Mouse (Mus musculus): ENCODE data around the gene Katnal1. TPM values are rescaled to one million over a fixed set of nuclear protein-coding genes. Genes with fewer than 3 reads are reported as not detected.

Katnal1 gene
- polyA plus RNA-seq, 1 experiment from 2014 or later, result 31.1 TPM

DNA sequence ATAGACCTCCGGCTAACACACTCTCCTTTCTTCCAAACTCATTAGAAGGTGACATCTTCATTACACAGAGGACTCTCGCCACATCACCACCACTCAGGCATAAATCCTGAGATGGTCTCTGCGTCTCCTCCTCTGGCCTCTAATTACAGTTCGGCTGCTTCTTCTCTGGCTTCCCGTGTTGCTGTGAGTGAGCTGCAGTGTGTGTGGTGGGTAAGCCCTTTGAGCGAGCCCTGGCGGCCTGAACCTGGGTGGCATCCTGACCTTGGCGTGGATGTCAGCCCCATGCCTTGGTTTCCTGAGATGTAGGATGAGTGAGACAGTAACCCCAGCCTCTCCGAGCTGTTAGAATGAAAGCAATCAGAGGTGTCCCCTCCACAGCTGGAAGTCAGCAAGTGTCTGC, 19.5 kb upstream of the Katnal1 start:
- Histone ChIP-seq H3K27ac (ENCODE audit: low read depth, low read length) (no peak overlapping the region), H3K9me3 (ENCODE audit: control insufficient read depth, low read length) (no peaks in the 10 kb centered on the region; the same call in 1 of the 2 replicates), H3K9ac (ENCODE audit: low read length) (no peak overlapping the region), H3K4me1 (ENCODE audit: control insufficient read depth, insufficient read depth, low read length) (peaks cover 3% of the 10 kb centered on the region; the same call in 1 of the 2 replicates), H3K27me3 (ENCODE audit: control insufficient read depth, insufficient read depth, low read length) (no peaks in the 10 kb centered on the region), H3K36me3 (ENCODE audit: control insufficient read depth, insufficient read depth, low read length) (no peaks in the 10 kb centered on the region), H3K4me3 (ENCODE audit: low read depth, low read length) (no peak overlapping the region), H3K4me2 (no peak overlapping the region)
- no peak for DNase-seq (ENCODE audit: low spot score, missing footprints)
- no peak for ATAC-seq (ENCODE audit: low FRiP score)
- 82% methylated on average over 9 of the region's 9 CpGs for WGBS

DNA sequence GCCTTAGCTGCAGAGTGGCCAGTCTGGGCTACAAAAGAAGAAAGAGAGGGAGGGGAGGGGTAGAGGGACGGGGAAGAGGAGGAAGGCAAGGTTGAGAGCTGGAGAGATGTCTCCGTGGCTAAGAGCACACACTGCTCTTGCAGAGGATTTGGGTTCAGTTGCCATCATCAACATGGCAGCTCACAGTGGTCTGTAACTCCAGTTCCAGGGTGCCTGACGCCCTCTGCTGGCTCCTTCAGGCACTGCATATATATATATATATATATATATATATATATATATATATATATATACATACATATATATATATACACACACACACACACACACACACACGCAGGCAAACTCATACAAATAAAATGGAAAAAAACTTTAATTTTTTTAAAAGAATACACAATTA, 18.3 kb upstream of the Katnal1 start:
- Histone ChIP-seq H3K27ac (ENCODE audit: low read depth, low read length) (no peak overlapping the region), H3K4me3 (ENCODE audit: low read depth, low read length) (no peak overlapping the region), H3K4me2 (no peak overlapping the region), H3K4me1 (ENCODE audit: control insufficient read depth, insufficient read depth, low read length) (peaks cover 3% of the 10 kb centered on the region; the same call in 1 of the 2 replicates), H3K9me3 (ENCODE audit: control insufficient read depth, low read length) (peaks cover 2% of the 10 kb centered on the region; the same call in 1 of the 2 replicates), H3K9ac (ENCODE audit: low read length) (no peak overlapping the region), H3K36me3 (ENCODE audit: control insufficient read depth, insufficient read depth, low read length) (no peaks in the 10 kb centered on the region), H3K27me3 (ENCODE audit: control insufficient read depth, insufficient read depth, low read length) (no peaks in the 10 kb centered on the region)
- WGBS, result 73% methylated on average over 4 of the region's 4 CpGs
- DNase-seq (ENCODE audit: low spot score, missing footprints) (no peak), ATAC-seq (ENCODE audit: low FRiP score) (no peak)

DNA sequence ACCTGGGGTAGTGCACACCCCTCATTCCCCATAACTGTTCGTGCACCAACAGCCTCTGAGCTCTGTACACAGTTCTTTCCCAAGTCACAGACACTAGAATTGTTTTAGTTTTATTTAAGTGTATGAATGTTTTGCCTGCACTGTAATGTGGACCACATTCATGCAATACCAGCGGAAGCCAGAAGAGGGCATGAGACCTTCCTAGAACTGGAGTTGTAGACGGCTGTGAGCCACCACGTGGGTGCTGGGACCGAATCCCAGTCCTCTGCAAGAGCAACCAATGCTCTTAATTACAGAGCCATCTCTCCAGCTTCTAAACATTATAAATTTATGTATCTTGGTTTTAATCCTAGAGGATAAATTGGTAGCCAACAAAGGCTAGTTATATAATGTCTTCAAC, 17.7 kb upstream of the Katnal1 start:
- Histone ChIP-seq H3K4me2 (no peak overlapping the region), H3K9me3 (ENCODE audit: control insufficient read depth, low read length) (peaks cover 3% of the 10 kb centered on the region; the same call in 1 of the 2 replicates), H3K4me3 (ENCODE audit: low read depth, low read length) (no peak overlapping the region), H3K36me3 (ENCODE audit: control insufficient read depth, insufficient read depth, low read length) (no peaks in the 10 kb centered on the region), H3K27me3 (ENCODE audit: control insufficient read depth, insufficient read depth, low read length) (no peaks in the 10 kb centered on the region), H3K9ac (ENCODE audit: low read length) (no peak overlapping the region), H3K4me1 (ENCODE audit: control insufficient read depth, insufficient read depth, low read length) (peaks cover 3% of the 10 kb centered on the region; the same call in 1 of the 2 replicates), H3K27ac (ENCODE audit: low read depth, low read length) (no peak overlapping the region)
- DNase-seq (ENCODE audit: low spot score, missing footprints) (no peak), ATAC-seq (ENCODE audit: low FRiP score) (no peak)
- 71% methylated on average over 5 of the region's 5 CpGs for WGBS

DNA sequence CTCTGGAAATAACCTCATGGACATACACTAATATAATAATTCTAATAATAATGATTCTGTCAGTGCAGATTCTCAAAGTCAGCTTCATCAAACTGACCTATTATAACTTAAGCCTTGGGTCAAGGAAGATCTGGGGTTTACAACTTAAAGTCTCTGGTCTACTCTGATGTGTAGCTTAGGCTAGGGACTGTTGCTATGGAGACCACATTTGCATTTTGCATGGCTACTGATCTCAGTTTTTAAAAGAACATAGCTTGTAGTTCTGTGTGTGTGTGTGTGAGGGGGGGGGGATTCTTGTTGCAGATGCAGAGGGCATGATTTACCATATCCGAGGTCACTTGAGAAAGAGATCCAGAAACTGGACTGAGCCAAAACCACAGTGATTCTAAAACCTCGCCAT, 16.6 kb upstream of the Katnal1 start:
- no peak overlapping the region for H3K9ac ChIP-seq (ENCODE audit: low read length)
- 67% methylated on average over 2 of the region's 2 CpGs for WGBS
- no peak for DNase-seq (ENCODE audit: low spot score, missing footprints)
- H3K9me3 ChIP-seq (ENCODE audit: control insufficient read depth, low read length), result peaks cover 3% of the 10 kb centered on the region; the same call in 1 of the 2 replicates
- no peak overlapping the region for H3K4me2 ChIP-seq
- H3K27ac ChIP-seq (ENCODE audit: low read depth, low read length), result no peak overlapping the region
- ATAC-seq (ENCODE audit: low FRiP score), result no peak
- H3K27me3 ChIP-seq (ENCODE audit: control insufficient read depth, insufficient read depth, low read length), result no peaks in the 10 kb centered on the region
- no peak overlapping the region for H3K4me3 ChIP-seq (ENCODE audit: low read depth, low read length)
- no peaks in the 10 kb centered on the region for H3K36me3 ChIP-seq (ENCODE audit: control insufficient read depth, insufficient read depth, low read length)
- peaks cover 3% of the 10 kb centered on the region; the same call in 1 of the 2 replicates for H3K4me1 ChIP-seq (ENCODE audit: control insufficient read depth, insufficient read depth, low read length)

DNA sequence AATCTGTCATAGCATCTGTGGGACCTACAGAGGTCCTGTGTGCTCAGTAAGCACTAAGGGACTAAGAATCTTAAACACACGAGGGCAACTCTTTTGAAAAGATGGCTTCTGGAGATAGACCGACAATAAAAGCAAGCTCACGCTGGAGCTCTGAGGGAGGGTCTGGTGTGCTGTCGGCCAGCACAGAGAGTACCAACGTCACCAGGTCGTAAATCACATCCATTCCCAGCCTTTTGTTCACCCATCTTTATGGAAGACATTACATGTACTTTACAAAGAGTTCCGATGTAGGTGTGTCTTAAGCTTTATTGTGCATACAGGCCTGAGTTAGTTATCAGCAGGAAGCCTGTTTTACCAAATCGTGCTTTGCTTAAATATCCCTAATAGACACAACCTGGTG, 14.9 kb upstream of the Katnal1 start:
- Histone ChIP-seq H3K9me3 (ENCODE audit: control insufficient read depth, low read length) (peaks cover 3% of the 10 kb centered on the region; the same call in 1 of the 2 replicates), H3K27ac (ENCODE audit: low read depth, low read length) (no peak overlapping the region), H3K4me2 (no peak overlapping the region), H3K4me1 (ENCODE audit: control insufficient read depth, insufficient read depth, low read length) (peaks cover 3% of the 10 kb centered on the region), H3K36me3 (ENCODE audit: control insufficient read depth, insufficient read depth, low read length) (no peaks in the 10 kb centered on the region), H3K27me3 (ENCODE audit: control insufficient read depth, insufficient read depth, low read length) (no peaks in the 10 kb centered on the region), H3K9ac (ENCODE audit: low read length) (no peak overlapping the region), H3K4me3 (ENCODE audit: low read depth, low read length) (no peak overlapping the region)
- WGBS, result 81% methylated on average over 8 of the region's 8 CpGs
- DNase-seq (ENCODE audit: low spot score, missing footprints) (no peak), ATAC-seq (ENCODE audit: low FRiP score) (no peak)

DNA sequence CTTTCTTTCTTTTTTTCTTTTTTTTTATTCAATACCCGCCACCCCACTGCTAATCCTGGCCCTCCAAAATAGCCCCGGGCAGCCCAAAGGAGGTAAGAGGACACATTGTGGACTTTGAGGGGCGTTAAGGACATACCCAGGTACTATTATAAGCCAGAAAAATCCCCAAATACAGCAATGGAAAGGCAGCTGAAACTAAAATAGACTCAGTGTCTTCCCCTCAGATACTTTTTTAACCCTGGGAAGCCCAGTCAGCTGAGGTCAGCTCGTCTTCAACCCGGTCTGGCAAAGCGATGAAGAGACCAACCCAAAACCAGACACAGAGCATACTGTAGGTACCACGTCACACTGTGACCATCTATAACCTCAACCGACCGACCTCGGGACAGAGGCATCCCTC, 14.3 kb upstream of the Katnal1 start:
- peaks cover 3% of the 10 kb centered on the region; the same call in 1 of the 2 replicates for H3K9me3 ChIP-seq (ENCODE audit: control insufficient read depth, low read length)
- H3K9ac ChIP-seq (ENCODE audit: low read length), result no peak overlapping the region
- DNase-seq (ENCODE audit: low spot score, missing footprints) (no peak), ATAC-seq (ENCODE audit: low FRiP score) (no peak)
- no peak overlapping the region for H3K27ac ChIP-seq (ENCODE audit: low read depth, low read length)
- H3K36me3 ChIP-seq (ENCODE audit: control insufficient read depth, insufficient read depth, low read length), result no peaks in the 10 kb centered on the region
- H3K4me1 ChIP-seq (ENCODE audit: control insufficient read depth, insufficient read depth, low read length), result peaks cover 3% of the 10 kb centered on the region
- no peak overlapping the region for H3K4me3 ChIP-seq (ENCODE audit: low read depth, low read length)
- WGBS, result 72% methylated on average over 10 of the region's 10 CpGs
- no peaks in the 10 kb centered on the region for H3K27me3 ChIP-seq (ENCODE audit: control insufficient read depth, insufficient read depth, low read length)
- H3K4me2 ChIP-seq, result no peak overlapping the region

DNA sequence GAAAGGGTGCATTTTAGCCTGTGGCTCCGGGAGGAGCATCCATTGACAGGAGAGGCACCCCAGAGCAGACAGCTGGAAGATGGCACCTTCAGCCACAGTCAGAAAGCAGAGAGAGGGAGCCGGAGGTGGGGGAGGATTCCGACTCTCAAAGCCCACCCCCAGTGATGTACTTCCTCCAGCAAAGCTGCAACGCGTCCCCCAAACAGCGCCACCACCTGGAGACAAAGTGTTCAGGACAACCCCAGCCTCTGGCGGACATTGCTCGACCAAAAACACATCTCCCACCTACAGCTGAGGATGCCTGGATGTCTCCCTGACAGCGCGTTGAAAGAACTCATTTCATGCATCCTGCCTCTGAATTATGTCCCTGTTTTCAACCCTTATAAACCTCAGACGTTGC, 13.8 kb upstream of the Katnal1 start:
- 60% methylated on average over 11 of the region's 11 CpGs for WGBS
- Histone ChIP-seq H3K36me3 (ENCODE audit: control insufficient read depth, insufficient read depth, low read length) (no peaks in the 10 kb centered on the region), H3K27ac (ENCODE audit: low read depth, low read length) (no peak overlapping the region), H3K27me3 (ENCODE audit: control insufficient read depth, insufficient read depth, low read length) (no peaks in the 10 kb centered on the region), H3K9me3 (ENCODE audit: control insufficient read depth, low read length) (peaks cover 3% of the 10 kb centered on the region; the same call in 1 of the 2 replicates), H3K4me2 (no peak overlapping the region), H3K9ac (ENCODE audit: low read length) (no peak overlapping the region), H3K4me3 (ENCODE audit: low read depth, low read length) (no peak overlapping the region), H3K4me1 (ENCODE audit: control insufficient read depth, insufficient read depth, low read length) (peaks cover 3% of the 10 kb centered on the region)
- no peak for DNase-seq (ENCODE audit: low spot score, missing footprints)
- ATAC-seq (ENCODE audit: low FRiP score), result no peak

DNA sequence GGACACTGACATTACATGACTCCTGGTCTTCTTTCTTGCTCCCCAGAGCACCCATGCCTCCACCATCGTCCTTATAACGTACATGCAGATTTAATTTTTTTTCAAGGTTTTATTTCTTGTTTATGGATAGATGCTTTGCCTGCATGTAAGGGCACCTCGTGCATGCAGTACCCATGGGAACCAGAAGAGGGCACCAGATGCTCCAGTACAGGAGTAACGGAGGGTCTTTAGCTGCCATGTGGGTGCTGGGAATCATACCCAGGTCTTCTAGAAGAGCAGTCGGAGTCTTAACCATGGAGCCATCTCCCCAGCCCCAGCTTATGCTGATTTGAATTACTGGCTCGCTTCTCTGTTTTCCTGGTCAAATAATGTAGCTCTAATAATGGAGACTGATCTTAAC, 13.2 kb upstream of the Katnal1 start:
- H3K27ac ChIP-seq (ENCODE audit: low read depth, low read length), result no peak overlapping the region

DNA sequence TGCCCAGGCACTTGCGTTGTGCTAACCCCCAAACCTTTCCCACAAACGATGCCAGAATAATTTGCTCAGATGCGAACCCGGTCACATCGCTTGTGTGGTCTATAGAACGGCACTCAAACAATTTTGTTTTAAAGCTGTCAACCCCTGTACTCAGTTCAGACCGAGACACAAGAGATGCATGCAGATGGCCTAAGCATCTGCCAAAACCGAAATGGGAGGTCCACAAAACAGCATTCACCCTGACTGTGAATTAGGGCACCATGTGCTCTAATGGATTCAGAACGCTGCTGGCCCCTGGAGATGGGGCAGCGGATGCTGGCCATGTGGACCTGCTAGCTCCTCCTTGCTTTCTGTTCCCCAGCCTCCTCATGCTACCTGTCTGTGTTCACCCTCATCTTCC, 12.7 kb upstream of the Katnal1 start:
- Histone ChIP-seq H3K4me3 (ENCODE audit: low read depth, low read length) (no peak overlapping the region), H3K4me1 (ENCODE audit: control insufficient read depth, insufficient read depth, low read length) (peaks cover 3% of the 10 kb centered on the region), H3K36me3 (ENCODE audit: control insufficient read depth, insufficient read depth, low read length) (no peaks in the 10 kb centered on the region), H3K9me3 (ENCODE audit: control insufficient read depth, low read length) (peaks cover 3% of the 10 kb centered on the region; the same call in 1 of the 2 replicates), H3K27me3 (ENCODE audit: control insufficient read depth, insufficient read depth, low read length) (no peaks in the 10 kb centered on the region), H3K4me2 (no peak overlapping the region), H3K9ac (ENCODE audit: low read length) (no peak overlapping the region), H3K27ac (ENCODE audit: low read depth, low read length) (no peak overlapping the region)
- 92% methylated on average over 10 of the region's 10 CpGs for WGBS
- DNase-seq (ENCODE audit: low spot score, missing footprints), result no peak
- ATAC-seq (ENCODE audit: low FRiP score), result no peak

More for the DNA sequence above, 13.2 kb upstream of the Katnal1 start:
- H3K4me2 ChIP-seq, result no peak overlapping the region
- no peak overlapping the region for H3K9ac ChIP-seq (ENCODE audit: low read length)
- peaks cover 3% of the 10 kb centered on the region for H3K4me1 ChIP-seq (ENCODE audit: control insufficient read depth, insufficient read depth, low read length)
- H3K4me3 ChIP-seq (ENCODE audit: low read depth, low read length), result no peak overlapping the region
- peaks cover 3% of the 10 kb centered on the region; the same call in 1 of the 2 replicates for H3K9me3 ChIP-seq (ENCODE audit: control insufficient read depth, low read length)
- ATAC-seq (ENCODE audit: low FRiP score), result no peak
- H3K27me3 ChIP-seq (ENCODE audit: control insufficient read depth, insufficient read depth, low read length), result no peaks in the 10 kb centered on the region
- no peak for DNase-seq (ENCODE audit: low spot score, missing footprints)
- H3K36me3 ChIP-seq (ENCODE audit: control insufficient read depth, insufficient read depth, low read length), result no peaks in the 10 kb centered on the region
- 94% methylated on average over 6 of the region's 6 CpGs for WGBS
